Comparison of ENCODE assay signal across 7 mouse cellular contexts in the genomic region with DNA sequence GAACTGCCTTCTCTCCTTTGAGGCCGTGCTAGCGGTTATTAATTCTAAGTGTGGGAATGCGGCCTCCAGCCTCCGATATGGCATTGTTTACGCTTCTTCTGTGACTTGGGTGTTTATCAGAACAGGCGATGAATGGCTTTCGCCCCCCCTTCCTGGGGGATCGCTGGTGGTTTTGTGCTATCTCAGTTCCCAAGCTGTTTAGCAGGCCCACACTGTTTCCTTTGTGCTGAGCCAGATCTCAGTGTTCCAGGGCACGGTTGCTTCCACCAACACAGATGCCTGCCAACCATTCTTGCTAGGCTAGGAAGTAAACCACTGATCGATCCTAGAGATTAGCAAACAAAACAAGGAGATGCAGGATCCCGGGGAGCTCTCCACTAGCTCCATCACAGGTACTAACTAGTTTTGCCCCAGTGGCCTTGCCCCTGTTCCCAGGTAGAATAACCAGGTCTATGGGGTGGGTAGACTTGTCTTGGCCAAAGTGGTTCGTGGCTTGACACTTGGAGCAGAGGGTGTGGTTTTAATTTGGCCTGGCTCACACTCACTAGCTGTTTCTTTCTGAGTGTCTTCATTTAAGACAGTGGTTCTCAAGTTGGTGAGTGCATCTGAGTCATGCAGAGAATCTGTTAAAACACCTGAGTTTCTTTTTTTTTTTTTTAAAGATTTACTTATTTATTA. TPM values are rescaled to one million over a fixed set of nuclear protein-coding genes. Genes with fewer than 3 reads are reported as not detected.
A peak's percentile ranks its signal among the peaks of the same experiment; 100 is the strongest.
DNase-seq lines count a peak whose midpoint lies in the region; ATAC-seq and TF ChIP-seq lines count a peak whose summit lies in the region.

No protein-coding gene starts in this region.

- TF ChIP-seq POLR2A in testis, adult 2 months (IDR thresholded peaks at IDR 0.05; ENCODE audit: control insufficient read depth, low read depth, low read length): no peak

- 0 out of 2 replicates have a peak overlapping the region, but pooled peaks have one; percentile 8 for H3K27ac ChIP-seq in heart, embryonic 13.5 days (replicated peaks)
- peak overlapping the region; percentile 84 for H3K27ac ChIP-seq in liver, embryonic 13.5 days
- peak overlapping the region; percentile 66 for H3K27ac ChIP-seq in testis, adult 2 months (ENCODE audit: control insufficient read depth, insufficient read depth, low read depth, low read length)

- 0 out of 2 replicates have a peak overlapping the region, but pooled peaks have one; percentile 8 for H3K4me3 ChIP-seq in heart, embryonic 13.5 days
- peak overlapping the region; percentile 1; the same call in 1 of the 2 replicates for H3K4me3 ChIP-seq in liver, embryonic 13.5 days (replicated peaks)
- no peak overlapping the region for H3K4me3 ChIP-seq in testis, adult 2 months (ENCODE audit: control insufficient read depth, low read depth, low read length)

- peaks cover 12% of the 10 kb centered on the region for H3K4me1 ChIP-seq in heart, embryonic 13.5 days
- H3K4me1 ChIP-seq in liver, embryonic 13.5 days (replicated peaks): peaks cover 39% of the 10 kb centered on the region
- H3K4me1 ChIP-seq in testis, adult 2 months (ENCODE audit: control insufficient read depth, insufficient read depth, low read length): peaks cover 5% of the 10 kb centered on the region; the same call in 1 of the 2 replicates

- ATAC-seq in heart, embryonic 13.5 days (ENCODE audit: extremely low read depth, insufficient number of reproducible peaks, low FRiP score, low TSS enrichment): no peak; the same call in 1 of the 2 replicates
- peak; percentile 91 for ATAC-seq in liver, embryonic 13.5 days (ENCODE audit: low read depth)

- no peak for TF ChIP-seq CTCF in testis, adult 2 months (IDR thresholded peaks at IDR 0.05; ENCODE audit: control insufficient read depth, insufficient read depth, insufficient replicate concordance, low read depth, low read length)

- H3K27me3 ChIP-seq in heart, embryonic 13.5 days (replicated peaks): no peaks in the 10 kb centered on the region
- H3K27me3 ChIP-seq in liver, embryonic 13.5 days: no peaks in the 10 kb centered on the region
- no peaks in the 10 kb centered on the region for H3K27me3 ChIP-seq in testis, adult 2 months (ENCODE audit: control insufficient read depth, insufficient read depth, low read length)

- H3K36me3 ChIP-seq in heart, embryonic 13.5 days: no peaks in the 10 kb centered on the region
- no peaks in the 10 kb centered on the region for H3K36me3 ChIP-seq in liver, embryonic 13.5 days
- no peaks in the 10 kb centered on the region for H3K36me3 ChIP-seq in testis, adult 2 months (ENCODE audit: control insufficient read depth, insufficient read depth, low read length)

- peak; percentile 73 for DNase-seq in right cerebral cortex, adult 18-20 months
- DNase-seq in right cerebral cortex, postnatal 14 days: no peak
- peak; percentile 77 for DNase-seq in liver, embryonic 13.5 days
- DNase-seq in cerebellum, adult 8-10 months: no peak
- DNase-seq in kidney, adult 8-10 months: no peak

- 28% methylated on average over 12 of the region's 12 CpGs for WGBS in heart, embryonic 13.5 days
- 6% methylated on average over 12 of the region's 12 CpGs for WGBS in liver, embryonic 13.5 days (ENCODE audit: insufficient replicate concordance)

- no peaks in the 10 kb centered on the region; the same call in 1 of the 2 replicates for H3K9me3 ChIP-seq in heart, embryonic 13.5 days
- H3K9me3 ChIP-seq in liver, embryonic 13.5 days (replicated peaks): no peaks in the 10 kb centered on the region

- H3K9ac ChIP-seq in heart, embryonic 13.5 days: peak overlapping the region; percentile 50
- H3K9ac ChIP-seq in liver, embryonic 13.5 days: peak overlapping the region; percentile 41; the same call in 1 of the 2 replicates

- H3K4me2 ChIP-seq in heart, embryonic 13.5 days: peak overlapping the region; percentile 46
- H3K4me2 ChIP-seq in liver, embryonic 13.5 days: peak overlapping the region; percentile 46

RNA-seq across cellular contexts. Expression of a gene that starts 50.9 kb away (rescaled TPM):
- 14.7 and 15.9 TPM in 2 replicates for polyA plus RNA-seq in heart, embryonic 13.5 days (2015; fragmentation: Nextera tagmentation; extraction: Ambion mirVana)
- polyA plus RNA-seq in liver, embryonic 13.5 days (2015; fragmentation: Nextera tagmentation; extraction: Ambion mirVana): 19.7 and 21.7 TPM in 2 replicates
- 27.0 and 30.6 TPM in 2 replicates for polyA plus RNA-seq in testis, adult 2 months (2012; rRNA removed)

RNA-seq across cellular contexts. Expression of a gene that starts 51.3 kb away (rescaled TPM):
- polyA plus RNA-seq in heart, embryonic 13.5 days (2015; fragmentation: Nextera tagmentation; extraction: Ambion mirVana): not detected in 2 replicates
- polyA plus RNA-seq in liver, embryonic 13.5 days (2015; fragmentation: Nextera tagmentation; extraction: Ambion mirVana): 0.10 and 0.24 TPM in 2 replicates
- polyA plus RNA-seq in testis, adult 2 months (2012; rRNA removed): 6.2 and 7.2 TPM in 2 replicates

Comparison
In these comparisons a context has a peak if more than half of its experiments do, and no peak if none do; other contexts are left out.
1. DNase-seq: peak in right cerebral cortex, adult 18-20 months (single experiment) and liver, embryonic 13.5 days (single experiment); none in right cerebral cortex, postnatal 14 days (single experiment), cerebellum, adult 8-10 months (single experiment) and kidney, adult 8-10 months (0 of 2).
2. H3K27ac ChIP-seq: peak in every context shown above with its lines; median percentile 84 in liver, embryonic 13.5 days; 66 in testis, adult 2 months; 8 in heart, embryonic 13.5 days.